Mouse (Mus musculus) spleen, adult 2 months (tissue): ENCODE data around the gene Mrpl45.

ENCODE experiments used
- CTCF ChIP-seq: fragments of 200-500 bp; IDR thresholded peaks from 2 replicates; pipeline ENCODE4 v1.5.1; 2011; ENCODE audit warnings: mild to moderate bottlenecking, inconsistent platforms; ENCODE audit not compliant: insufficient read depth, insufficient read length, insufficient replicate concordance; ENCODE audit errors: extremely low read depth
- POLR2A ChIP-seq: fragments of 200-500 bp; IDR thresholded peaks from 2 replicates; pipeline ENCODE4 v1.6.1; 2011; ENCODE audit warnings: low read depth, low read length, inconsistent platforms

DNA sequence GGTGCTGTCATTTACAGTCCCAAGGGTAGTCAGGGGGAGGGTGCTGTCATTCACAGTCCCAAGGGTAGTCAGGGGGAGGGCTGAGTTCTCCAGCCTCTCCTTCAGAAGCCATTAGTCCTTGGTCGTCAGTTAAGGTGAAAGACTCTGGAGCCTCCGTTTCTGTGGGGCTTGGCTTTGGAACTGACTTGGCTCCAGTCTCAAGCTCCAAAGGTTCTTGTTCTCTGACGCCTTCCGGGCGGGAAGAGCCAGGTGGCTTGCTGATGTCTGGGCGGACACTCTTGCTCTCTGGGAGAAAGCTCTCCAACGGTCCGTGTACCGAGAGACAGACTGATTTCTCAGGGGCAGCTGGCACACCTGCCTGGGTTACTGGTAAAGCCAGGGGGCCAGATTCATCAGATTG, 18.9 kb downstream of the Mrpl45 start:
- TF ChIP-seq CTCF: no peak
- TF ChIP-seq POLR2A: no peak
